Mouse (Mus musculus) B cell, adult 67 days (primary cell): ENCODE results near the gene Ptpro. TPM values are rescaled to one million over a fixed set of nuclear protein-coding genes. Genes with fewer than 3 reads are reported as not detected.

Experiments used
- total RNA-seq, 2 experiments: library from RNA; stranded (reverse); gene quantifications; 4 replicates each; pipeline ENCODE4 v1.2.4; 2023

Ptpro gene
- not detected for total RNA-seq

GRCm38 (mm10) chr6:137252194-137252886, at the start of gene Ptpro:
Gene Ptpro (plus strand): TSS chr6:137252319.

Other genes with a start within 250 kb of the Ptpro start
- not detected for gene Rerg, start 81.8 kb upstream of the Ptpro start, total RNA-seq